Mouse (Mus musculus) layer of hippocampus, postnatal 36 days (tissue): ENCODE data around the gene Pgpep1. TPM values are rescaled to one million over a fixed set of nuclear protein-coding genes. Genes with fewer than 3 reads are reported as not detected.
A peak's percentile ranks its signal among the peaks of the same experiment; 100 is the strongest.

Source experiments
- DNase-seq, 2 experiments: peaks; one replicate each; pipeline ENCODE4 v3.0.0; 2022
- total RNA-seq, 2 experiments: library from RNA; stranded (reverse); gene quantifications; 2 replicates each; pipeline ENCODE4 v1.2.3; 2021

The Pgpep1 gene
- 10 to 100 TPM; 23.1 TPM for total RNA-seq

DNA sequence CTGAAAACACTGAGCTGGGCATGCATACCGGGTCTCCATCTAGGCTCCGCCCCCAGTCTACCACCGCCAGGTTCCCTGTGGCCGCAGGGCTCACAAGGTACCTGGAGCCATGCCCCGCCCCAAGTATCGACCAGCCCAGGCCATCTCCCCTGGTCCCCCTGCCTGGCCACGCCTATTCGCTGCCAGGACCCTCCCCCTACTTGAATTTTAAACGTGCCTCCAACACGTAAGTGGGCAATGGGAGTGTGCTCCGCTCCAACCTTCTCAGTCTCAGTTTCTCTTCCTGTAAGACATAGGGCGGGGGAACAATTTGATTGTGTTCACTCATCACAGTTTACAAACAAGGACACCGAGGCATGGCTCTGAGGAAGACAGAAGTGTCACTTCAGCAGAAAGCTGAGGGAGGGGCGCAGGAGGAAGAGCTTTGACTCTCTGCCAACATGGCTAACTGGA lies at the start of gene Pgpep1:
Pgpep1 (minus strand) TSS at position 116 of the 453 bp plus-strand sequence.
- no peak for DNase-seq

GRCm38 (mm10) chr8:70709794-70710193 lies 49.6 kb upstream of the Pgpep1 start:
- DNase-seq = no peak

GRCm38 (mm10) chr8:70708281-70708680 lies 48.1 kb upstream of the Pgpep1 start:
- DNase-seq = no peak

GRCm38 (mm10) chr8:70703287-70703686 lies 43.1 kb upstream of the Pgpep1 start, which contains the start of gene Iqcn:
Gene Iqcn (plus strand): TSS chr8:70703457.
- no peak for DNase-seq

DNA sequence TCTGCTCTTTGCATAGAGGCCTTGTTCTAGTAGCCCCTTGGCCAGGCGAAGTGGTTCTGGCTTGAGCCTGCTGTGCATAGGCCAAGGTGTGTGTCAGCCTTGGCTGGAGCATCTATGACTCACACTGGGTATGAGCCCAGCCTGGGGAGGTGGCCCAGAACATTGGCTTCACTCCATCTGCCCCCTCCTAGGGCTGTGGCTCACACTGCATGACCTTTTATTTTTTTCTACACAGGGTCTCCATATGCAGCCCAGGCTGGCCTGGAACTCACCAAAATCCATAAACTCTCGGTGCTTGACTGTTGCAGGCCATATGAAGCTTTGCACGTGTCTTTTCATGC lies 42.6 kb upstream of the Pgpep1 start:
- DNase-seq = peak; percentile 36 to 49

DNA sequence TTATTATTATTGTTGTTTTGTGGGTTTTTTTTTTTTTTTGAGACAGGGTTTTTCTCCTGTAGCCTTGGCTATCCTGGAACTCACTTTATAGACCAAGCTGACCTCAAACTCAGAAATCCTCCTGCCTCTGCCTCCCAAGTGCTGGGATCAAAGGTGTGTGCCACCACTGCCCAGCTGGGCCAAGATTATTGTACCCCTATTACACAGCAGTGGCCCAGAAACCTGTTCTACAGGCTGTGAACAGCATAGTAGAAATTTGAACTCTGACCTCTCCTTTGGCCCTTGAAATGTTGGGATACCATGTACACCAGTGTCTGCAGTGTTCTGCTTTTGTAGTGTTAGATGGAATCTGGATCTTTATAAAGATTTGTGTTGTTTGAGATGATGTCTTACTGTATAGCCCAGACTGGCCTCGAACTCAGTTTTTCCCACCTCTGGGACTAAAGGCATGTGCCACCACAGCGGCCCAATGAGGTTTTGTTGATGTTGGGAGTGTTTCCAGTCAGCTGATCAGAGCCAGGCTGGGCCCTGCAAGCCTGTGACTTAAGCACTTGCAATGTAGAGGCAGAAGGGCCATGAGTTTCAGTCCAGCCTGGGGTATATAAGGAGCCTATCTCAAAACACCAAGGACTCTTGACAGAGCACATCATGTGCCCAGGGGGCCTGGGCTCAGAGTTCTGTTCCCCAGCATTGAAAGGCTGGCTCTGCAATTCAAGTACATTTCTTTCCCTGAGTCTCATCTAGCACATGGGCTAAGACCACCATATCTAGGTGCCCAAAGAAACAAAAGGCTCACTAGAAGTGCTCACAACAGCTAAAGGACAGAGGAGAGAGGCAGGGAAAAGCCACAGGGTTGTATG lies 42.0 kb upstream of the Pgpep1 start:
- DNase-seq = no peak

- DNase-seq = no peak
Measured at GRCm38 (mm10) chr8:70701048-70701981, 41.1 kb upstream of the Pgpep1 start.

DNA sequence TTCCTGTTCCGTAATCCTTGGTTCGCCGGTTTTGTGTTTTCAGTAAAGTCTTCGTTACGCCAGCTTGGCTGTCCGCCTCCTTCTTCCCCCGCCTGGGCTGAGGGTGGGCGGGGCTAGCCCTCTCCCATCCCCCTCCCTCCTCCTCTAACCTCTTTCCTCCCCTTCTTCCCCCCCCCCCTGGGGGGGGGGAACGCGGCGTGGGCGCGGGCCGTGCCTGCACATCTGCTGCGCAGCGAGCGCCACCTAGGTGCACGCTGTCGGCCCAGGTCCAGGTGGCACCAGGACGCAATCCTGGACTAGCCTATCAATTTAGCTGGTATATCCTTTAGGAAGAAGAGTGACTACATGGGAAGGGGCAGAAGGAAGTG lies 40.4 kb upstream of the Pgpep1 start:
- peak; percentile 81 for DNase-seq

DNA sequence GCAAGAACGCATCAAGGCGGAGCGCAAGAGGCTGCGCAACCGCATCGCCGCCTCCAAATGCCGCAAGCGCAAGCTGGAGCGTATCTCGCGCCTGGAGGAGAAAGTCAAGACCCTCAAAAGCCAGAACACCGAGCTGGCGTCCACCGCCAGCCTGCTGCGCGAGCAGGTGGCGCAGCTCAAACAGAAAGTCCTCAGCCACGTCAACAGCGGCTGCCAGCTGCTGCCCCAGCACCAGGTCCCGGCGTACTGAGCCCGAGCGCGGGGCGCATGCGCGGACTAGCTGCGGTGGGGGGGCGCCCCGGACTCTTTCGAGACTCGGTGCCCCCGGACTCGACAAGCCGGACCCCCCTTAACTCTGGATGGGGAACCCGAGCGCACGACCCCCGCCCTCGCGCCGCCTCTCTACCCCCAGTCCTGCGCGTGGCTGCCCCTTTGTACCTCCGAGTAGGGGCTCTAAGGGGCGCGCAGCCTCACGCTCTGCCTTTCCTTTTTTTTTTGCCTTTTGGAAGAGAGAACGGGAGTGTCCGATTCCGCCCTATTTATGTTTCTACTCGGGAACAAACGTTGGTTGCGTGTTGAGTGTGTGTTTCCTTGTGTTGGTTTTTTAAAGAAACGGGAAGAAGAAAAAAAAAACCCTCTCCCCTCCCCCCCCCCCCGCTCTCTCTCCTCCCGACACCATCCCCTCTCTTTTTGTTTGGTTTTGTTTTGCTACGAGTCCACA lies 39.8 kb upstream of the Pgpep1 start:
- DNase-seq = peak; percentile 83 to 86

DNA sequence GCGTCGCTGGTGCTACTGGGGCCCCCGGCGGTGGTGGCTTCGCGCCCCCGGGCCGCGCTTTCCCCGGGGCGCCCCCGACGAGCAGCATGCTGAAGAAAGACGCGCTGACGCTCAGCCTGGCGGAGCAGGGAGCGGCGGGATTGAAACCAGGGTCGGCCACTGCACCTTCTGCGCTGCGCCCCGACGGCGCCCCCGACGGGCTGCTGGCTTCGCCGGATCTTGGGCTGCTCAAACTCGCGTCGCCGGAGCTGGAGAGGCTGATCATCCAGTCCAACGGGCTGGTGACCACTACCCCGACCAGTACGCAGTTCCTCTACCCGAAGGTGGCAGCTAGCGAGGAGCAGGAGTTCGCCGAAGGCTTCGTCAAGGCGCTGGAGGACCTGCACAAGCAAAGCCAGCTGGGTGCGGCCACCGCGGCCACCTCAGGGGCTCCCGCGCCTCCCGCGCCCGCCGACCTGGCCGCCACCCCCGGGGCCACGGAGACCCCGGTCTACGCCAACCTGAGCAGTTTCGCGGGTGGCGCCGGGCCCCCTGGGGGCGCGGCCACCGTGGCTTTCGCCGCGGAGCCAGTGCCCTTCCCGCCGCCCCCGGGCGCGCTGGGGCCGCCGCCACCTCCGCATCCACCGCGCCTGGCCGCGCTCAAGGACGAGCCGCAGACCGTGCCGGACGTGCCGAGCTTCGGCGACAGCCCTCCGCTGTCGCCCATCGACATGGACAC lies 39.1 kb upstream of the Pgpep1 start:
- DNase-seq = peak in 1 of 2 experiments; percentile 58

DNA sequence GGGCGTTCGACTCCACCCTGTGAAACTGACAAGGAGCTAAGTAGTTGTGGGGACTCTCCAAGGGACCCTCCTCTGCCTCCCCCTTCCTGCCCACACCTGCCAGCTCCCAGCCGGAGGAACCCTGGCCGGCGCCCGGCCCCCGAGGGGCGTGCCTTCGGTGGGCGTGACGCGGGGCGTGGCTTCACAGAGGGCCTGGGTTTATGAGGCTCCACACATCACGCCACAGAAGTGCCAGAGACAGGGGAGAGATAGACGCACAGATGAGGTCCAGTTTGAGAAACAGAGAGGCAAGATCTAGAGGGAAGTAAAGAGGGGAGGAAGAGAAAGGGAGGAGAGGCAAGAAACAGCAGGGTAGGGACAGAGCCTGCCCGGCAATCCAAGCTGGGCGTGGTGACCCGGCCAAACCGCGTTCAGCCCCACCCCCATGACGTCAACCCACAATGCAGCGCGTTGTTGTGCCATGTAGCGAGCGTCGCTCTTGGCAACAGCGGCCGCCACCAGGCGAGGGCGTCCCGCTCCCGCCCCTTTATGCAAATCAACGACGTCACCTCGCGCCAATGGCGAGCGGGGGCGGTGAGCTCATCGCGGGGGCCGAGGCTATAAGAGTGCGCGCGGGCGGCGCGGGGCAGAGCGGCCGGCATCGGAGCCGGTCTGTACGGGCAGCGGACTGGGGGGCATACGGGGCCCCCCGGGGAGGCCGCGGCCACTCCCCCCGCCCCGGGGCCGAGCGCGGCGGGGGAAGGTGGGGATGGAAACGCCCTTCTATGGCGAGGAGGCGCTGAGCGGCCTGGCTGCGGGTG lies 38.3 kb upstream of the Pgpep1 start, which contains the start of gene Jund:
Jund (plus strand) TSS at position 640 of the 800 bp plus-strand sequence.
- peak; percentile 99 for DNase-seq

DNA sequence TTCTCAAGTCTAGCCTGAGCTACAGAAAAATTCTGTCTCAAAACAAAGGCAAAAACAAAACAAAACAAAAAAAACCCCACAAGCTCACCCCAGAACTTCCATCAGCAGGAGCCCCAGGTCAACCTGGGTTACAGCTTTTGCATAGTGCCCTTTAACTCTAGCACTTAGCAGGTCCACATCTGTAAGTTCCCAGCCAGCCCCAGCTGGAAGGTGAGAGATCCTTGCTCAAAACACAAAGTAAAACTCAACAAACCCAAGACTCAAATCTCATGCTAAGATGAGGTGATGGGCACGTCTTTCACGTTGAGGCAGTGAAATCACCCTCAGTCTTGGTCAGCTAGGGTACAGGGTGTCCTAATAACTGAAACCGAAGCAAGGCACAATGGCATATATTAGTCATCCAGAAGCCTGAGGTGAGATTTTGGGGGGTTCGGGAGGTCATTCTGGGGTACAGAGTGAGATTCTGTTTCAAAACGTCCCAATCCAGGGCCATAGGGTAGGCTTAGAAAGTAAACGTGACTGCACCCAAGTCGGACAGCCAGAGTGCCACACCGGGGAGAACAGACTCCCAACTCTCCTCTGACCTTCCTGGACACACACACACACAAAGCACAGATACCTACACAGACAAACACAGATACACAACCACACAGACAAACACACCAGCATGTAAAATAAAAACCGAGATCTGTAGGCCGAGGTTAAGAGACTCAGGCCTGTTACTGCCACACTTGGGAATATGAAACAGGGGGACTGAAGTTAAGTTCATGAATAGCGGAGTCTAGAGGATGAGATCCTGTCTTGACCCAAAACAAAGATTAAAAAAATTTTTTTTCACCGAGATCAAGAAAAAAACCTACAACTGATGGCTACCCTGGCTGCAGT lies 37.4 kb upstream of the Pgpep1 start:
- no peak for DNase-seq

- DNase-seq = no peak
Measured at GRCm38 (mm10) chr8:70696946-70697345, 36.8 kb upstream of the Pgpep1 start.

DNA sequence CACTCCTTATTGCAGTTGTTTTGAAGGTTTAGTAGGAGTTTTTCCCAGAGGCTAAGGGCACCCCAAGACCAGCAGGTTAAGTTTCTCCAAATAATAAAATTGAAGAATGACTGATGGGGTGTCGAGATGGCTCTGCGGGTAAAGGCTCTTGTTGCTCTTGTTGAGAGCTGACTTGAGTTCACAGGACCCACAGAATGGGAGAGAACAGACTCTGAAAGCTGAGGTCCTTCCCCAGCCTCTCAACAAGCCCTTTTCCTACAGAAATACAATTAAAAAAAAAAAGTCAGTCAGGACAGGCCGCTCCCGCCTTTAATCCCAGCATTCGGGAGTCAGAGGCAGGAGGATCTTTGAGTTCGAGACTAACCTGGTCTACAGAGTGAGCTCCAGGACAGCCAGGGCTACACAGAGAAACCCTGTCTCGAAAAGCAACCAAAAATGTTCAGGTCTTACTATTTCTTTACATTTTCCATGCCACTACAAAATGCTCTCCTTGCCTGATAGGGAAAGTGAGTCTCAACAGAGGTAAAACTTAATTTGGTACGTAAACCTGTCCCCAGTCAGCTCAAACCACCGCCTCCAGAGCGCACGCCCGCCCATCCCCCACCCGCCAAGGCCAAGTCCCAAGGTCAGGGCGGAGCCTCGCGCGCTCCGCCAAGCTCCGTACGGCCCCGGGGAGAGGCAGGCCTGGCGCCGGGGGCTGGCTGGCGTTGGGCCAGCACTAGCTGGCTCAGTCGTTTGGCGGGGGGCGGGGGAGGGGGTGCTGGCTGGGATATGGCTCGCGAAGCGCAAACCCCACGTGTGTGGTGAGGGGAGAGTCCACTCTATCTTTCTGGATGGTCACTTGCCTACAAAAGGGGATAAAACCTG lies 36.1 kb upstream of the Pgpep1 start:
- no peak for DNase-seq

DNA sequence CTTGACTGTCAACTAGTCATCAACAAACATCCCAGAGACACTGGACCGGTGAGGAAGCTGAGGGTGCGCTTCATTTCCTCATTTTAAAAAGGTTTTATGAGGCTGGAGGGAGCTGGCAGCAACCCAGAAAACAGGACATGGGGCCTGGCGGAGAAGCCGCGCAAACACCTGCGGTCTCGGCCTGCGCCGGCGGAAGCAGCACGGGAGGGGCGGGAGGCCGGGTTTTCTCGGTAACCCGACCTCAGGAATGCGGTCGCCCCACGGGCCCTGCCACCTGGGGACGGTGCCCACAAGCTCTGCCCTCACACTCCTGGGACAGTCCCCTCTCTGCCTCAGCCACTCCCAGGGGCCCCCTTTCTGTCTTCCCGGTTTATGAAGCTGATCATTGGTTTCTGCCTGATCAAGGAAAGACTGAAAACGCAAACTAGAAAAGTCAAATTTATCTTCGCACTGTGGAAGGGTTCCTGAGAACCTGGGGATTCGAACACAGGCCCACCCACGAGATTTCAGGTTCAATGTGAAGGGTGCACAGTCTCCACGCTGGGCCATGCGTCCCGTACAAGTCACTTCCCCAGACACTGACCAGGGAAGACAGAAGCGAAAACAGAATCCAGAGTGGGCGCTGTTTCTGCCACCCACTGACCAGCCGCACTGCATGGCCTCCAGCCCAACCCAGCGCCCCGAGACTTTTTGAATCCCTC lies 35.3 kb upstream of the Pgpep1 start:
- no peak for DNase-seq

- DNase-seq = no peak
Measured at GRCm38 (mm10) chr8:70693636-70694035, 33.4 kb upstream of the Pgpep1 start.

GRCm38 (mm10) chr8:70691727-70692231 lies 31.6 kb upstream of the Pgpep1 start:
- DNase-seq = no peak

GRCm38 (mm10) chr8:70691230-70691629 lies 31.0 kb upstream of the Pgpep1 start:
- DNase-seq = no peak
